Mouse (Mus musculus) cerebellum, adult 18-20 months (tissue): ENCODE data around the gene Fggy.

Source experiments
- DNase-seq, 2 experiments: peaks; one replicate each; pipeline ENCODE4 v3.0.0; 2021

Gene Fggy

DNA sequence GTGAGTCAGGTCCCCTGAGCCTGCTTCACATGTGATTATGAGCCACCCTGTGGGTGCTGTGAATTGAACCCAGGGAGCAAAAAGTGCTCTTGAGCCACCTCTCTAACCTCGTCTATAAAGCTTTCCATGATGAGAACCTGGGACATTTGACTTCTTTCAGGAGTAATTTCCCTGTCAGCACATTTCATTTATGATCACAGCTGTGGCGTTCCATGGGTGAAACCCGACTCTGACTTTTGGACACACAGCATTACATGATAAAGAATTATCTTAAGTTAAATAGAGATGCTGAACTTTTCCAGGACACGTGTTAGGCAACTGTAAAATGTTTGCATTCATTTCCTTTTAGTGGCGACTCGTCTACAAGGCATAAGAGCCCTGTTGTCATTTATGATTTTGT lies 39.9 kb downstream of the Fggy start:
- DNase-seq, result no peak

DNA sequence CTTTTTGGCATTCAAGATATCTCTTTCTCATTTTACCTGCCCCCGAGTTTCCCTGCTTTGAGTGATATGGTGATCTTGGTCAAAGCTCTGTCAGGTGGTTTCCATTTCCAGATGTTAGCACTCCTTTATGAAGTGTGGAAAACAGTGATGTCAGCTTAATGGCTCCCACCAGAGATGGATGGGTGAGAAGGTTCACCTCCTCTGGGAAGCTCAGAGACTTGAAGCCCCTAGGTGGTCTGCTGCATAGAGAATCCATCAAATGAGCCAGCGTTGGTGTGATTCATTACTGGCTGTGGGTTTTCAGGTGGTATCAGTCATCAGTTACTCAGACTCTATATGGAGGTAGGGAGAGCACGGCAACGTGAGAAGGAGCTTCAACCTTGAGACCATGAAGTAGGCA lies 44.5 kb downstream of the Fggy start:
- no peak for DNase-seq

DNA sequence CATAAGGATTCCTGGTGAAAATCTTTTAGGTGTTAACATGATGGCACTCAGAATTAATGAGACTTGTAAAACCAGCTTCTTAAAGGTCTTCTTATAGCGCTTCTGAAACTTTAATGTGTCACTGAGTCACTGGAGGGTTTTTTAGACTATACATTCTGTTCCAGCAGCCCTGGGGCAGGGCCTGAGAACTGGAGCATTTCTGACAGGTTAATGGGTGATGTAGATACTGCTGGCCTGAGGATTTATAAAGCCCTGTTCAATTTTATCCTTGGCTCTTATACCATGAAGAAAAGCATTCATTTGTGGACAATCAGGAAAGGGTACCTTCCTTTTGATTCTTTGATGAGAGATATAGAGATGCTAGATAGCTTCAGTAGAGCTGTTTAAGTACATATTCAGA lies 45.9 kb downstream of the Fggy start:
- DNase-seq, result no peak

DNA sequence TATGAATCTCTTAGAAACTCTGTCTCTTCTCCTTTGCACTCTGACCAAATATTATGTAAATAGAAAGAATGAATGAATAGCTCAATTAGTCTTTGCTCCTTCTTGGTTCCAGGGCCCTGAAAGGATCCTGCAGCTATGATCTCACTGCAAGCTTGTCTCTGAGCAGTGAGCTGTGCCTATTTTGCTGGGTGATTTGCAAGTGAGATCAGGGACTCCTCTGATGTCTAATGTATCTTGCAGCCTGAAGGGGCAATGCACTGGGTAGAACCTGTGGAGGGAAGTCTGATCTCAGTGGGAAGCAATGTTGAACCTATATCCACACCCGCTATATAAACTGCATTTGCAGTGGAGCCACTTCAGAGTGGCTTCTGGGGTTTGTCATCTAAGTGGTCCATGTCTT lies 53.4 kb downstream of the Fggy start:
- DNase-seq, result no peak

DNA sequence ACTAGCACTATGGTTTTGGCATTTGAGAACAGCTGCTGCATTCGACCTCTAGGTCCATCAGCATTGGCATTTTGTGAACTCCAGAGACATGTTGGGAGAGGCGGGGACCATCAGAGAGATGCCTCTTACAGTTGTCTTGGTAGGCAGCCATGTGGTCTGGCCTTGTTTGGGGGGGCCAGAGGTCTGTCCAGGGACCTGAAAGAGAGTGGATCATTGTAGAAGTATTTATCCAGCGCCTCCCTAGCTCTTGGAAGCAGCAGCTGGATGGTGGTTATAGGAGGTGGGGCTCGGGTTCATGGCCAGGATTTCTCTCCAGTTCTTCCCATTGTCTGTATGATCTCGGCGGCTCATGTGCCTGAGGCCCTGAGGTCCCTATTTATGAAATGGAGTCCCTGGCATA lies 54.1 kb downstream of the Fggy start:
- no peak for DNase-seq

DNA sequence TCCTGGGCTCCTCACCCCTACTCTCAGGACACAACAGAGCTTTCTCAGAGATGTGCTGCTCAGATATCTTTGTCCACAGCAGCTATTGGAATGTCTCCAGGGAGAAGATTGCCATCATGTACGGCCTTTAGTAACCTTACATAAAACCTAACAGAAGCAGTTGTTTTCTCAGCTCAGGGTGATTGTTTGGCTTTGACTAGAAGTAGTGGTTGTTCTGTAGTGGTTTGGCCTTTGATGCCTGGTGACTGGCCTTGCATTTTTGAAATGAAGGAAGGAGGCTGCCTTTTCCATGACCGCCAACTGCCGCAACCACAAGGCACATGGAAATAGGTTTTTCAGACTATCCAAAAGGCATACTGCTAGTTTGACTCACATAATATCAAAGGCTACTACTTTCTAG lies 63.7 kb downstream of the Fggy start:
- DNase-seq, result no peak

DNA sequence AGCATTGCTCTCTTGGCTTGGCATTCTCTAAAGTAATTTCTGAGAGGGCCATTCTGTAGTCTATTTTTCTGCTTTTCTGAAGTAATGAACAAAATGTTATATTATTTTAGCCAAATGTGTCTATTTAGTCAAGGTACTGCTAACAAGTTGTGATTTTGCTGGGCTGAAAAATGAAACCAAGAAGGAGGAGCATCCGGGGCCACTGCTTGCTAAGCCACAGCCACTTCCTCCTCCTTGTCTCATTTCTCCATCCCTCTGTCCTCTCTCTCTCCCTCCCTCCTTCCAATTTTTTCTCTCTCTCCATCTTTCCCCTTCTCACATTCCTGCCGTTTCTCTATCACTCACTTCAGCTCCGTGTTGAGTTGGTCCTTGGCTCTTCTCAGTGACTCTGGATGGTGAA lies 67.4 kb downstream of the Fggy start:
- no peak for DNase-seq

DNA sequence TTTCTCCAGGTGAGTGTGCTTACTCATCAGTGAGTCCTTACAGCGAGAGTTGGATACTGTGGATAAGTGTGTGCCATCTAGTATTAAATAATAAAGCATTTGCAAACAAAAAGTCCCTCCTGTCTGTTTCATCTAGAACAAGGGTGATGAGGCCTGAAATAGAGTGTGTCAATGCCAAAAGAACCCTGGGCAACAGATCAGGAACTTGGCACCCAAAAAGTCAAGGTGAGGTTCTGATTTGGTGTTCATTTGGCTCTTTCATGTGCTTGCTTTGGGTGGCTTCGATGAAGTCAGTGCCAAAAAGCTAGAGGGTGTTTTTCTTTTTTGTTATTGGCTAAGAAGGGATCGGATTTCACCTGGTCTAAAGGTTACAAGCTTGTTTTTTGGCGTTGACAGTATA lies 68.3 kb downstream of the Fggy start:
- no peak for DNase-seq

DNA sequence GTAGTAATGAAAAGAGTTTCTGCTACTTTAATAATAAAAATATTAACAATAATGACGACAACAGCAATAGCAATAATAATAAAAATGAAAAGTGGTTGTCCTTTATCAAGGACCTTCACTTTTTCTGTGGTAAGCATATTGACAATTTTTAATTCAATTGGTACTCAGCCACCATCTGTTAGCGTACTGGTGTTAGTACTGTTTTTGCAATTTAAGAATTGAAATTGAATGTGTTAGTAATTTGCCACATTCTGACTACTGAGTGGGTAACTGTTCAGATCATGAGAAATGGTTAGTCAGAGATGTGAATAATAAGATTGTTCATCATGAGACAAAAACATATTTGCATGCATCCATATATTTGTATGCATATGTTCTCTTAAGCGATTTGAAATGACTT lies 68.9 kb downstream of the Fggy start:
- DNase-seq, result no peak

DNA sequence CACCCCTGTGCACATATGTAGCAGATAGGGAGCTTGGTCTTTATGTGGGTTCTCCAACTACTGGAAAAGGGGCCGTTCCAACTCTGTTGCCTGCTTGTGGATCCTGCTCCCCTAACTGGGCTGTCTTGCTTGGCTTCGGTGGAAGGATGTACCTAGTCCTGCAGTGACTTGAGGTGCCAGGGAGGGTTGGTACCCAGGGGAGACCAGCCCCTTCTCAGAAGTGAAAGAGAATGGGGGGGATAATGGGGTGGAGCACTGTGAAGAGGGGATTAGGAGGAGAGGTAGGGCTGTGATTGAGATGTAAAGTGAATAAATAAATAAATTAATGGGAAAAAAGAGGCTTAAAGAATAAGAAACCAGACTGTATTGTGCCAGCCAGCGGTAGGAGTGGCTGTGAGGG lies 77.6 kb downstream of the Fggy start:
- DNase-seq, result no peak

DNA sequence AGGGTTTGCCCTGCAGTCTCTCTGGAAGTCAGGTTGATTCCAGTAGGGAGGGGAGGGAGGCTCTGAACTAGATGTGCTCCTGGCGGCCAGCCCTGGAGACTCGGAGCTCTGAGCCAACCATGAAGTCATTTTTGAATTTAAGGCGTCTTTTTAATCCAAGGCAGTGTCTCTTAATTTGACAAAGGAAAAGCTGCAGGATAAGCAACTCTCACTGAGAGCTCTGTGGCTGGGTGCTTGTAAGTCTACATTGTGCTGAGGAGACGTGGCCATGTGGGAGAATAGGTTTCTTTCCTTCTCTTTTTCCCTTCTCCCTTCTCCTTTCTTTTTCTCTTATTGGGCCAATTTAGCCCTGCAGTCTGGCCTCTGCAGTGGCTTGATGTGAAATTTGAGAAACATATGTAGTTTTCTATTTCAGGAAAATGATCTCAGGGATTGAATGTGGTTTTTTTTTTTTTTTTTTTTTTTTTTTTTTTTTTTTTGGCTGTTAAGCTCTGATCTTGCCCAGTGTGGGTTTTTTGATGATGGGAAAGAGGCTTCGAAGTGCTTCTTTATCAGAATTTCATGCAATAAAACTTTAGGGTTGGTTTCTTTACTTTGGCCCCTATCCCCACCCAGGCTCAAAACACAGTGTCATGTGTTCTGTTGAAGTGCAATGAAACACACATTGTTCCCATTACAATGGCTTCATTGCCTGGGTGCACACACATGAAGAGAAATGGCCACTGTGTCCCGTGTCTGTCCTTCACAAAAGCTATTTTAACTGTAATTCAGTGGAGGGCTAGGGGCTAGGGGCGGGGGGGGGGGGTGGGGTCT lies 79.8 kb downstream of the Fggy start:
- peak; percentile 81 to 83 for DNase-seq

DNA sequence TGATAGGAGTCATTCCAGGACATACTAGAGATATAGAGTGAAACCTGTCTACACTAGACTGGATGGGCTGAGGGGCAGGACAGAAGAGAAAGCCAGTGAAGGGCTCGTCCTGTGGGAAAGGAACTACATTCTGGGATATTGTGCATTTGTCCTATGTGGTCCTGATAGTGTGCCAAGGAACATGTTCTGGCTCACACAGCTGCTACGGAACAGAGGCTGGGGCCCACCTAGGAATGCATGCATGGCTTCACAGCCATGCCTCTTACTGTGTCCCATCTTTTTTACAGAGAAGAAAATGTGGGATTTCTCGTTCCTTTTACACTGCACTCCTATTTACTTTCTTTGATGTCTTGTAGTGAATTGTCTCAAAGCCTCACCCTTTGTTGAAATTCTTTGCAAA lies 80.8 kb downstream of the Fggy start:
- DNase-seq, result peak in 1 of 2 experiments; percentile 15

DNA sequence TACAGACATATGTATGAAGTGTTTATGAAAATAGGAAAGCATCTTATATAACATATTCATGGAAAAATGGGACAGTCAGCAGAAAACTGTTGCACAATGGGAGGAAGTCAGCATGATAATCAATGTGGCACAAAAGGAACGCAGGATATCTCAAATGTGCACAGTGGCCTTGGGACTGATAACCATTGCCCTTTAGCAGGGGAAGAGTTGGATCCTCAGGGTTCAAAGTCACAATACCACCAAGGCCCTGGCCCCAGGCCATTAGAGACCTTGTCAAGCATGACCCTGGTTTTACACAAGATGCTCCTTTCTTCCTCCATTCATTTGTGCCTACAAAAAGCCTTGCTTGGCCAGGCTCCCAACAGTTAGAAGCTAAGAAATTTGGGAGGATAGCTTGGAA lies 83.5 kb downstream of the Fggy start:
- no peak for DNase-seq

DNA sequence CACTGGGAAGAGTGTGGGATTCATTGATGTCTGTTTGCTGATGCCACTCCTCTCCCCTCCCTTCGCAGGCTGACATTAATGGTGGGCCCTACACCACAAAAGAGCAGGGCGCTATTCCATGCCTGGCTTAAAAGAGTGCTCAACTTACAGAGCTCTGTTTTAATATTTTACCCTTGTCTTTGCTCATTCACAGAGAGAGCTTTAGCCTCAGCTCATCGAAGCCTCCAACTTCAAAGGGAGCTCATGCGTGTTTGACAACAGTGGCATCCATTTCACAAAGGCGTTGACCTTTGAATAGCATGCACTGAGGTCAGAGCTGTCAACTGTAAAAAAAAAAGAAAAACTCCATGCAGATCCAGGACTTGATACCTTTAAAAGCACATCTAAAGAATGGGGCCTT lies 86.7 kb downstream of the Fggy start:
- no peak for DNase-seq

DNA sequence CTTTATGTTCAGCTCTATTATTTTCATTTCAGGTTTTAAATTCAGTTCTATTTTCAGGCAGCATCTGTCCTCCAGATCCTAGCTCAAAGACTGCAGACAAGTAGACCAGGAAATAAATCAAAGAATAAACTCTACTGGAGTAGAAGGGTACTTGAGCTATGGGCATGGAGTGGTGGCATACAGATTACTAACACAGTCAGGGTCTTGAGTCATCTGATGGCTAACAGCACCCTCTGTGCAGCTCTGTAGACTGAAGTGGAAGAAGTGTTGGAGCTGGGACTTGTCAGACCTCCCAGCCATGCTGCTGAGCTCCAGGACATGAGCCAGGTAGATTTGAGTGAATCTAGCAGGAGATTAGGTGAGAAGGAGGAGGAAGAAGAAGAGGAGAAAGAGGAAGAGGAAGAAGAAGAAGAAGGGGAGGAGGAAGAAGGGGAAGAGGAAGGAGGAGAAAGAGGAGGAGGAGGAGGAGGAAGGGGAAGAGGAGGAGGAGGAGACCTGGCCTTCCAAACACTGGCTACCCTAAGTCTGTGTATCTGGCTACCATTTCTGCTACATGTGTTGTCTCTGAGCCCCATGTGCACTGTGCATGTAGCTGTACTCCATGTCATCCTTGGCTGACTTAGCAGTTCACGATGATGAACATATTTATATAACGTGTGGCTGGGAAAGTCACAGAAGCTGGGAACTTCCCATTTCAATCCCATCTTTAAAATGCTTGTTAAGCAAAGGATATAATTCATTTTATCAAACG lies 91.7 kb downstream of the Fggy start:
- DNase-seq, result no peak

DNA sequence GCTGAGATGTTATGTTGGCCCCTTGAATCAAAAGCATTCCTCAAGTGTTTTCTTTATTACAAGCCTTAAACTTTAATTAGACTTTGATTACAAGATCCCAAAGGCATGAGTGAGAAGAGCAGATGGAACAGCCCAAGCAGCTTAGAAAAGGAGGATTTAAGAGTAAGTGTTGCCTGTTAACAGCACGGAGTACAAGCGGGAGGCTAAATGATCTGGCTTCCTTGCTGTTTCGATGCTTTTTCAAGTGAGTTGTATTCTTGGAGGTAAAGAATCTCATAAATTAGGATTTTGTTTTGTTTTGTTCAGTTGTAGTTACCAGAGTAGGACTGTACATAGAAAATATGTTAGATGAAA lies 92.2 kb downstream of the Fggy start:
- DNase-seq, result no peak

DNA sequence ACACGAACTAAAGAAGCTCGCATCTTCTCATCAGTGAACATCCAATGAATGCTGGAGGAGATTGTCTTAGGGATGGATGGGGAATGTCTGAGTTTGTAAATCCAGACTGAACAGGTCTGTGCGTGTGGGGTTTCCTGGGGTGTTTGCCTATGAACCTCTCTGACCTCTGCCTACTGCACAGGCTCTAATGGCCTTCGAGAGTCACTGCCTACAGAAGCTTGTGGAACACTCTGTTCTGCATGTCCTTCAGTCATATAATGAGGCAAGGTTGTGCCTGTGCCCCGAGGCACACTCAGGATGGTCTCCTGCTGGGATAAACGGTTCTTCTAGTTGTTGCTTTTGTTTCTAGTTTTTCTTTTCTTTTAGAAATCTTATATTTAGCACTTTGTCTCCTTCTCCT lies 92.7 kb downstream of the Fggy start:
- no peak for DNase-seq

DNA sequence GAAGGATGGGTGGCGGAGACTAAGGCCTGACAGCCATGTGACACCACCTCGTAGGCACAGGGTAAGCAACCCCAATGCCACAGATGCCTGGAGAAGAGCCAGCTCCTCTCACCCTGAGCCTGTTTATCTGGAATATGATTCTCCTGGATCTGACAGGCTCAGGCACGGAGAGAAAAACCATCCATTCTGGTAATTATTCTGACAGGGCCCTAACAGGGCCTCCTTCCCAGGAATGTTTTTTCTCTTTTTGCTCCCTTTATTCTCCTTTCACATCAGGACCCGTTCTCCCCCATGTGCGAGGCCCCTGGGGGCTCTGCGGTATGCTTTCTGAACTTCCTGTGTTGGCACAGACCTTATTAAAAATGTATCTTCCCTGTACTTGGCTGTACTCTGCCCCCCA lies 94.7 kb downstream of the Fggy start:
- DNase-seq, result no peak

DNA sequence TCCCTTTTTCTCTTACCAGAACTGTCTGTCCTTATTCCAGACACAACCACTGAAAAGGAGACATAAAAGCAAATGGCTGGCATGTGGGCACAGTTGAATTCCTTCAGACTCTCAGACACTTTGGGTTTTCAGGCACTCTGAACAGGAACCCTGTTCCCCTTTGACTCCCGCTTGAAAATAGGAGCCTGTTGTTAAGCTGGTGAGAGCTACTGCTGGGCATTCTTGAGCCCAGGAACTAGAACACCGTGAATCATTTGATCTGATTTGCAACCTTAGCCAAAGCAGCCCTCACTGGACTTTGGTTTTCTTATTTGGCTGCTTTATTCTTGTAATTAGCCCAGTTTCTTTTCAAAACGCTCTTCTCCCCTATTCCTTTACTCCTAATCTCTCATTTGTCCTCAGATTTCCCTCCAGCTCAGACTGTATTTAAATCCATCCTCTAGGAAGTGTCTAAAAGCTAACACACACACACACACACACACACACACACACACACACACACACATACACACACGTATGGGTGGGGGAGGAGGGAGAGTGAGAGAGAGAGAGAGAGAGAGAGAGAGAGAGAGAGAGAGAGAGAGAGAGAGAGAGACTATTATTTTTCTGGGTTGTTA lies 96.1 kb downstream of the Fggy start:
- no peak for DNase-seq

DNA sequence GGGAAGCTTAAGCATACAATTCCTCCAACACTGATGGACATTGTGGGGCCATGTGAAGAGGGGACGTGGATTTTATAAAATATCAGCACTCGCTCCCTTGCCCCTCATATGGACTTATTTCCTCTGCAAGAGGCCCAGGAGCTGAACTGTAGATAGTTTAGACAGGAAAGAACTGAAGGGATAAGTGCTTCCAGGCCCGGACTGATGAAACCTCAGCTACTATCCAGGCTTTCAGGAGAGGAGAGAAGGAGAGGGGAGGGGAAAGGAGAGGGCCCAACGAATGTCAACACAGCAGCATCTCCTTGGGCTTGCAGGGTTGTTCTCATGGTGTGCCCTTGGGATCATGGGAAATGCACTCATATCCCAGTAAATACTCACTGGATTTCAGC lies 96.6 kb downstream of the Fggy start:
- no peak for DNase-seq

DNA sequence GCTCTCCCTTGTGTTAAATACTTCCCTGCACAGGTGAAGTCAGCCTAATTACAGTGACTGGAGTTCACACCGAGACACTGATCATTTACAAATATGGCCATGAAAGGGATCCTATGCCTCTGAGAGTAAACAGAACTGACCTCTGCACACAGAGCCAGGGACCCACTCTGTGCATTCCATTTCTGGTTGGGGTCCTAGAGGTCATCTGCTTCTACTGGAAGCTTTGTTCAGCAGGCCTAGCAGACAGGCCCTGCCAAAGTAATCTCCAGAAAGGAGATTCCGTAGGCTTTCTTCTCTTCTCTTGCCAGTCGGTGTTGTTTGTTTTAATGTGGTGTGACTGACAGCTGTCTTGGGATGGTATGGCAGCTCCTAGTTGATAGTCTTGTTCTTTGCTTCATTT lies 101.7 kb downstream of the Fggy start:
- no peak for DNase-seq

DNA sequence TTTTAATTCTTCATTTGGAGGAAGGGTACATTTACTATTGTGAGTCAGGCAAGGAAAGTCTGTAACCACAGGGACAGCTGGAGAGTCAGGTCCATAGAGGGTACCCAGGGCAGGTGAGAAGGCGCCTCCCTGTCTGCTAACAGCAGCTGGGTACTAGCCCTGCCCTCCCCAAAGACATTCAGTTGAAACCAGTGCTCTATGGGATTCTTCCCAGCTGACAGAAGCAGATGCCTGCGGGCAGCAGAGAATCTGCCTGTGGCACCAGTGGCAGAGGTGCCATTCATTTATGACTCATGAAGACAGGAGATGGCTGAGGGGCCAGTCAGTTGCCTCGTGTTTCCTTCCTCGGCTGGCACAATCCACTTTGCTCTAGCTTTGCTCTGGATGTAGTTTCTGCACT lies 106.3 kb downstream of the Fggy start:
- DNase-seq, result no peak

DNA sequence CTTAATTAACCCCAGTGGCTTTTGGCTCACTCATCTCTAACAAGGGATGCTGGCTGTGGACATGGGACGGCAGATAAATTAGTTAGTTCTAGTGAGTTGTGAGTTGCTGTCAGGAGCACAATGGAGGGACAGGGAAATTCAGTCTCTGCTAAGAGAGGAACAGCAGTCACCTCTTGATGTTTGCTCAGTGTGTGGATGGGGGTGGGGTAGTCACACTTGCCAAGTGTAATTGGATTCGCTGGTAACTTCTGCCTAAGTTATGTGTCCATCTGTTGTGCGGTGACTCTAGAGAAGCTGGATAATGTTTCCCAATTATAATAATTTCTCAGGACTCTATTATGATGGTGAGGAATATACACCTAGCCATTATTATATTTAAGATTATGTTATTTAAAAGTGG lies 107.0 kb downstream of the Fggy start:
- no peak for DNase-seq

DNA sequence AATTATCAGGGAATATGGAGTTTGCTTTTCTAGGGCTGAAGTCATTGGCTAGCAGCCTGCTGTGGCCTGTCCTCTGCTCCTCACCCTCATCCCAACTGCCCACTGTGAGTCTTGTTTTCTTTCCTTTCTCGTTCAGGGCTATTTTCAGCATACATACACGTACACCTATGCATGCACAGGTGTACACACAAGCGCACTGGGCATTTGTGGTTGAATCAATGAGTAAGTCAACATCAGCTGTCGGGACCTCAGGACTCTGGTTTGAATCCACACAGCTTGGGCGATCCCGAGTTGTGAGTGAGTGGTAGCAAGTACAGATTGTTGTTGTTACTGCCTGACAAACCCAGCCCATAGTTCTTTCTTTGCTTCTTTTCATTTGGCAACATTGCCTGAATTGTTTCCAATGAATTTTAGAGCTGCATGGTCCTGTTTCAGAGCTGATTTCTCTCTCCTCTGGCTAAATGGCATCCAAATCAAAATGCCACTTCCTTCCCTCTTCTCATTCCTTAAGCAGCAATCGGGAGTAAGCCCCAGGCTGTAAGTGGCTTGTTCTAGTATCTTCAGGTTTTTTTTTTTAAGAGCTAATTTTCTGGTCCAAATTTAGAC lies 109.1 kb downstream of the Fggy start:
- no peak for DNase-seq
